Mouse (Mus musculus) cerebellum, postnatal 25 days (tissue): ENCODE data around the gene Ccnq.
A peak's percentile ranks its signal among the peaks of the same experiment; 100 is the strongest.

ENCODE experiments used
- DNase-seq, 2 experiments: peaks; one replicate each; pipeline ENCODE4 v3.0.0; 2021; ENCODE audit warnings: mixed read lengths in 2 of 2

Ccnq gene

DNA sequence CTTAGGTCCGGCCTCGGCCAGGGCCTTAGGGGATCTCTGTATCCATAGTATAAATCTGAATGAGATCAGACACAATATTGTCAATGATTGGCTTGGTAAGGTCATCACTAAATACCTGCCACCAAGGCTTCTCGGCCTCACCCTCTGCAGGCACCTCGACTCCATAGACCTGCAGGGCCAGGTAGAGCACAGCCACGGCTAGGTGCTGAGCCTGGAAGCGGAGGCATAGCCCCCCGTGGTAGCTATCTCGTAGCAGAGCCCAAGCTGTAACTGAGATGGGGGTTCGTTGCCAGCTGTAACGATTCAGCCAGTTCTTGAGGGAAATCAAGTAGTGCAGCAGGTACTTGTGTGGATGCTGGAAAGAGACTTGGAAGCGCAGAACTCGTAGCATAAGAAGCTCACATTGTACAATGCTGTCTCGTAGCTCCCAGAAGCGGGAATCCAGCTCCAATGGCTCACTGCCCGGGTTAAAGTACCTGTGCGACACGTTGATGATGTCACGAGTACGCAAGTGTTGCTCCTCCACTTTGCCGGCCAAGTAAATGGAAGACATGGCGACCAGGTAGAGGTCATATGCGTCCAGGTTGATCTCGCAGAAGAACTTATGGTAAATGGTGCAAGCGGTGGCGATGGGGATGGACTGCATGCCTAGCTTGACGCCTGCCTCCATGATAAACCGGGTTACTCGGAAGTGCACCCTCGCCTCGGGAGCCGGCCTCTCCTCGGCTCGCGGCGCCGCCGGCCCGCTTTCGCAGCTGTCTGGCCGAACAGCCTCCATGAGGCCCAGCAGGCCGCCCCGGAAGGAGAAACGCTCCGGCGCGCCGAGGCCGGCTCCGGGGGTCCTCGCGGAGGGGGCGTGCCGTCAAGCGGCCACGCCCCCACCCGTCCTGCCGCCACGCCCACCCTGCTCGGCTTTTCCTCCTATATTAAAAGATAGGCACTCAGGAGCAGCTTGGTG is at the start of gene Ccnq:
Gene Ccnq (minus strand): TSS at position 845 of the 958 bp plus-strand sequence.
- peak; percentile 62 to 75 for DNase-seq

GRCm38 (mm10) chr11:78801094-78801493 is 49.6 kb upstream of the Ccnq start:
- DNase-seq = no peak

DNA sequence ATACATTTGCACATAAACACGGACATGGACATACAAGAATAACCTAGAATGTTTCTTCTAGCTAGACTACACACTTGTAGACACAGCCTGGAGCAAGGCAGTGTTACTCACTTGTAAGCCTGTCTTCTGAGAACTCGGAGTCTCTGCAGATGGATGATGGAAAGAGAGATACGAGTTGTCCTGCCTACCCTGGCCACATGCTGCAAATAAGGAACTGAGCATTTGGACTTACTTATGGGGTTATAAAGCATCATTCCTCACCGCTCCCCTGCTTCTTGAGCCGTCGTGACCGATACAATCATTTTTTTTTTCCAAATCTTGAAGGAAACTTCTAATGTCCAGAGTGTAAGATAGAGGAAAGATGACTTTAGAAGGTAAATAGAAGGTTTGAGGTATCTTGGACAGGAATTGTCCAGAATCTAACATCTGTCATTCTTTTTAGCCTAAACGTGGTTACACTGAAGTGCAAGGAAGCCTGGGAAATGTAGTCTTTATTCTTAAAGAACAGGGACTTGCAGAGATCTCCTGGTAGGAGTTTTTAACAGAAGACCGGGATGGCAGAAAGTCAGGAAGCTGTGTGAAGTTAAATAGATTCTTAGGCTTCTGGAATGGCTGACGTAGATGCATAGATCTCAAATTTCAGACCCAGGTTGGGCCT is 44.7 kb upstream of the Ccnq start:
- DNase-seq = no peak

DNA sequence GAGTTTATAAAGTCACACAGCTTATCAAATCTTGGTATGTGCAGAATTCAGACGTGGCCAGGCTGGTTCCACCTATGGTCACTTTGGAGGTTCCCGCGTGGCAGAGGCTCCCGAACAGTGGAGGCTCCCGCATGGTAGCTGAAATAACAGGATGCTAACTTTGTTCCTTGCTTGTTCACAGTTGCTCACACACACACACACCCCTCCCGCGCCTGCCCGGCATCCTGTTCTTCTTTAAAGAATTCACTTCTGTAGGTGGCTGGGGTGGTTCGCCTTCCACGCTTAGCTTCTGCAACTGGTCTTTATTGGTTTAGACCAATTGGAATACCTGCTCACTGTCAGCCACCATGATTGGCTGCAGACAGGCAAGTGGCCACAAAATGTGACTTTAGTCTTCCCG is 41.6 kb upstream of the Ccnq start:
- DNase-seq = no peak

DNA sequence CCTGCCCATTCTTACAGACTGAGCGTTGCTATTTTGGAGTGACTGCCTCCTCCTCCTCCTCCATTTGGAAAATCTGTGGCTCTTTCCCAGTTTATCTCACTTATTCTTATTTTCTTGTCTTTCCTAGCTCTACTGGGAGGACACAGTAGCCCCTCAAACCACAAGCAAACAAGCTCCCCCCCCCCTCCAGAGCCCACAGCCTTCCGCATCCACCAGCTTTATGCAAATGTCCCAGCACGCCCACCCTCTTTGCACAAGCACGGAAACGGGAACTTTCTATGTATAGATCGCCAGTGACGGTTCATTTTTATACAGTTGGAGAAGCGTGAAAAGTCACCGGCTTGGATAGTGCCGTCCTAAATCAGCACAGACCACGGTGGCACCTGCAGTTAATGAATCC is 40.9 kb upstream of the Ccnq start:
- DNase-seq = no peak

- no peak for DNase-seq
Observed at GRCm38 (mm10) chr11:78792055-78792454, 40.5 kb upstream of the Ccnq start.

DNA sequence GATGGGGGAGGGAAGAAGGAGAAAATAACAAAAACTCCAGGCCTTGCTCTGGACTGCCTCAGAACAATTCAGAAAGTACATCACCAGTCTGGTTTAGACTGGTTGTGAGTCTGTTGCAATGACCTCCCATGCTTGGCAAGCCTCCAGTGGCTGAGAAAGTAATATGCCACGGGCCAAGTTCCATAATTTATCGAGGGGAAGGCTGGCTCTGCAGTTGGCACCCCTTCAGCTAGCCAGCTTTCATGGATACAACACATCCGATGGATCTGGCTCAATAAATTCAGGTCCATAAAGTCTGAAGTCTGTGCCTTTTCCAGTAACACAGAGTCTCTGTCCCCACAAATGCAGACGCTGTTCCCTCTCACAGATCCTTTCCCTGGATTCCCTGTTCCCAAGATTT is 40.1 kb upstream of the Ccnq start:
- peak in 1 of 2 experiments; percentile 46 for DNase-seq

GRCm38 (mm10) chr11:78789370-78790060 is 38.0 kb upstream of the Ccnq start:
- no peak for DNase-seq

DNA sequence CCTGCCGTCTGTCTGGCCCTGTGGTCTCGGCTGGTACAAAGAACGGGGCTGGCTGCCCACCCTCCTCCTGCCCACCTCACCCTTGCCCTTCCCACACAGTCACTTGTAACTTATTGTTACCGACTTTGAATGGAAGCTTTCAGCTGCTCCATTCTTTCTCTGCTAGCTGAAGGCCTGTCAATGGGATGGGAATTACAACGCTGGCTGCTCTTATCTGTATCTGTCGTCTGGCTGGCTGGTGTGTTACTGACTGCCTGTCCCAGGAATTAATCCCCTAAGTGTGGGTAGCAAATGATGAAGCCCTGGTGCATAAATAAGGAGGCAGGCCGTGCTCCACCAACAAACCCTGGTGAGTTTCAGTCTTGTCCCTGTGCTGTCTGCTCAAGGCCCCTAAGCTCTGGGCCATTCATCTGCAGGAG is 34.5 kb upstream of the Ccnq start:
- no peak for DNase-seq

DNA sequence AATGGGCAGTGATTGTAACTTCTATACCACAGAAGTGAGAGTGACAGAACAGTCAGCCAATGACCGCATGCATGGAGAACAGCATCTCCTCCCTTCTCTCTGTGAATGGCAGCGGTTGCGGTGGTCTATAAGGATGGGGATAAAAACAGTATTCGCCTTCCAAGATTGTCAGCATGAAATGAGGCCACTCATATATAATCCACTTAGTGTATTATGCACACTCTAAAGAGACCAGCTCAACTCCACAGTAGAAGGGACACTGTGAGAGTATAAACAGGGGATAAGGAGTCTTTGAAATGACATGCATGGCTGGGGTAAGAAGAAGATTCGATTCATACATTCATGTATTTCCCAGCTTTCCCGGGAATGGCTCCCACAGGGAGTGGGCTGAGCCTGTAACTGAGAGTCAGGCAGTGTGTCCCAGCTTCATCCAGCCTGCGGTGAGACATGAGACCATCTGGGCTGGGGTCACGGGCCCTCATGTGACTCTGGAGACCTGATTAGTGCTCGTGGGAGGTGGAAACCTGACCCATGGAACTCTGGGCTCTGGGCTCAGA is 31.3 kb upstream of the Ccnq start:
- no peak for DNase-seq

- no peak for DNase-seq
Observed at GRCm38 (mm10) chr11:78782326-78782725, 30.8 kb upstream of the Ccnq start.

- DNase-seq = no peak
Observed at GRCm38 (mm10) chr11:78780571-78780970, 29.0 kb upstream of the Ccnq start.

- no peak for DNase-seq
Observed at GRCm38 (mm10) chr11:78780002-78780401, 28.5 kb upstream of the Ccnq start.

DNA sequence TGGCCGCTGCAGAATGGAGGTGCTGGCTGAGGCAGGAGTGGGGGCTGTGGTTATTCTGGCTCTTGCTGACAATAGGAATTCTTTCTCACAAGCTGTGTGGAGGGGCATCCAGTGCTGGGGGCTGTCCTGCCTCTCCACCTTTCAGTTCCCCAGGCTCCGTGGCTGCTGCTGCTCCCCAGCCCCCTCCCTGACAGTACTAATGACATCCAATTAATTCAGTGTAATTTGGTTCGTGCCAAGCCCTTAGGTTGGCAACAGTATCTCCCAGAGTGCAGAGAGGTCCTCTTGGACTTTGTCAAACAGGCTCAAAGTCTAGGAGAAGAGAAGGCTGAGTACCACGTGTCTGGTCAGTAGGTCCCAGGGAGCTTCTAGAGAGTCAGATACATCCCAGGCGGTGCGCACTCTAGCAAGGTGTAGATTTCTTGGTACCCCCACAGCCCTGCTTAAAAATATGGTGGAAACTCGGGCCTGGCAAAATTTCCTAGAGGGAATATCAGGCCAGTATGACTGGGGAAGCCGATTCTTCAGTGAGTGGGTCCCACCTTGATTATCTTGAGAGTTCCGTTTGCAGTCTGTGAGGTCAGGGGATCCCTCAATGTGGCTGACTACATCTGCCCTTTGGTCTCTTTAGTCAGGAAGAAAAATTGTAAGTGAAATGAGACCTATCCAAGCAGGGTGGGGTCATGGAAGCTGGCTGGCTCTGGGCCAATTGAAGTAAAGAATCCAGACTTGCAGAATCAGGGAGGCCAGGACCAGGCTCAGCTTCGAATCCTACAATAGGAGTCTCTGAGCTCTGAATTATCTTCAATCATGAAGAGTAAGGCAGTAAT is 26.5 kb upstream of the Ccnq start:
- DNase-seq = no peak

GRCm38 (mm10) chr11:78771751-78772283 is 20.3 kb upstream of the Ccnq start:
- no peak for DNase-seq

GRCm38 (mm10) chr11:78770436-78770835 is 18.9 kb upstream of the Ccnq start:
- DNase-seq = no peak

- no peak for DNase-seq
Observed at GRCm38 (mm10) chr11:78768778-78769177, 17.2 kb upstream of the Ccnq start.

DNA sequence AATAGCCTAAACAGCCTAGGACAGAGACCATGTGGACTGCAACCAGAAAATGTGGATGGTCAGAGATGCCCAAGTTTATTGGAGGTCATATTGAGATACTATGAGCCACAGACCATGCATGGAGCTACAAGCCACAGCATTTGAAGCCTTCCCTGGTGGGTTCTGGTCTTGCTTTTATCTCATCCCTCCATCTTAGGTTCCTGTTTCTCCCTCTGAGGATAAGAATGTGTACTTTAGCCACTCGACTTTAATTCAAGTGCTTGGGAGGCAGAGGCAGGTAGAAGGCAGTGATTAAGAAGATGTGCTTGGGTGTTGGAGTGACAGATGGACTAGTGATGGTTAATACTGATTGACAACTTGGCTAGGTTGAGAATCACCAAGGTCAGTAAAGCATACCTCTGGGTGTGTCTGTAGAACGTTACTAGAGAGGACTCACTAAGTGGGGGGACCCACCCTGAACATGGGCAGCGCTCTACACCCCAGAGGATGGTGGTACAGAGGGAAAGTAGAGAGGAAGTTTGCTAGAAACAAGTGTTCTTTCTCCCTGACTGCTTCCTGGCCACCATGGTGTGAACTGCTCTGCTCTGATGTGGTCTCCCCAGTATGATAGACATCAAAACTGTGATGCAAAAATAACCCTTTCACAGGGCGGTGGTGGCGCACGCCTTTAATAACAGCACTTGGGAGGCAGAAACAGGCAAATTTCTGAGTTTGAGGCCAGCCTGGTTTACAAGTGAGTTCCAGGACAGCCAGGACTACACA is 14.7 kb upstream of the Ccnq start:
- no peak for DNase-seq

GRCm38 (mm10) chr11:78764820-78765219 is 13.3 kb upstream of the Ccnq start:
- DNase-seq = no peak

GRCm38 (mm10) chr11:78764304-78764703 is 12.8 kb upstream of the Ccnq start:
- no peak for DNase-seq

- DNase-seq = peak in 1 of 2 experiments; percentile 9
Observed at GRCm38 (mm10) chr11:78762201-78762600, 10.7 kb upstream of the Ccnq start.
